Mouse (Mus musculus): ENCODE results near the gene Mettl25. TPM values are rescaled to one million over a fixed set of nuclear protein-coding genes. Genes with fewer than 3 reads are reported as not detected.

The Mettl25 gene
- polyA plus RNA-seq, 1 experiment from 2014 or later, result 7.9 TPM

GRCm38 (mm10) chr10:105760046-105760445 is 81.1 kb downstream of the Mettl25 start:
- no peak overlapping the region for H3K4me3 ChIP-seq (ENCODE audit: low read depth, low read length)
- H3K4me1 ChIP-seq (replicated peaks; ENCODE audit: control insufficient read depth, insufficient read depth, low read length), result no peaks in the 10 kb centered on the region
- H3K4me2 ChIP-seq (replicated peaks; ENCODE audit: low read depth), result no peak overlapping the region
- no peaks in the 10 kb centered on the region for H3K9me3 ChIP-seq (ENCODE audit: control insufficient read depth)
- no peak for ATAC-seq
- H3K27me3 ChIP-seq (replicated peaks; ENCODE audit: control insufficient read depth, insufficient read depth, low read length), result no peaks in the 10 kb centered on the region
- no peak for TF ChIP-seq CTCF (IDR thresholded peaks at IDR 0.05; ENCODE audit: low read depth)
- H3K9ac ChIP-seq (ENCODE audit: low read depth, low read length), result no peak overlapping the region
- no peak overlapping the region for H3K27ac ChIP-seq (ENCODE audit: low read depth, low read length)
- no peaks in the 10 kb centered on the region for H3K36me3 ChIP-seq (ENCODE audit: control insufficient read depth, insufficient read depth)
- 32% methylated on average over 7 of the region's 7 CpGs for WGBS

DNA sequence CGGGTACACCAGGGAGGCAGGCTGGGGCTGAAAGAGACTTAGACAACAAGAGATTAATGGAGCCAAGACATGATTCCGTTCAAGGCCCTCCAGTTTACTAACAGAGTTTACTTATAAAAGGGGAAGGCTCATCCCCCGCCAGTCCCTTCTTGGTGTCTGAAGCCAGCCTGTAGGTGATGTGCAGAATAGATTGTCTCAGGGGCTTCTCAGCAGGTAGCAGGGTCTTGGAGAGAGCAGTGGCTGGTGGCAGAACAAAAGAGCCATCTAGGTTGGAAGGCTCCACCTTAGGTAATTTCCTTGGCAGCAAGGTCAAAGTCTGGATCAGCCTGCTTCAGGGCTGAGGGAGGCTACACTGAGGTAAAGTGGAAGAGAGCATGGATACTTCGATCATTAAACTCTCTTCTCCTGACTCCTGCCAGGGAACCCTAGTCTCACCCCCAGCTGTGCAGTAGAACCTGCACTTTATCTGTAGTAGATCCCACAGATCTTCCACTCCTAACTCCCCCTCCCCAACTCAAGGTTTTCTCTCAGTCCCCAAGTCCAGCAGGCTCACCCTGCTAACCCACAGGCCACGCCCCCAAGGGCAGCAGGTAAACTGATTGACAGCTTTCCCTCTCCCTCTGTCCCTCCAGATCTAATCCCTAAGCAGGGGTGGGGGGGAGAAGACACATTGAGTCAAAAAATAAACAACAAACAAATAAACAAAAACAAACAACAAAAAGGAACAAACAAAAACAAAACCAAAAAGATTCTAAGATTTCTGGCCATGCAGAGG is 87.2 kb downstream of the Mettl25 start:
- no peak for TF ChIP-seq CTCF (IDR thresholded peaks at IDR 0.05; ENCODE audit: low read depth)
- Histone ChIP-seq H3K27me3 (replicated peaks; ENCODE audit: control insufficient read depth, insufficient read depth, low read length) (no peaks in the 10 kb centered on the region), H3K36me3 (ENCODE audit: control insufficient read depth, insufficient read depth) (no peaks in the 10 kb centered on the region), H3K9ac (ENCODE audit: low read depth, low read length) (no peak overlapping the region), H3K27ac (ENCODE audit: low read depth, low read length) (no peak overlapping the region), H3K4me3 (ENCODE audit: low read depth, low read length) (no peak overlapping the region), H3K4me2 (replicated peaks; ENCODE audit: low read depth) (no peak overlapping the region), H3K9me3 (ENCODE audit: control insufficient read depth) (no peaks in the 10 kb centered on the region), H3K4me1 (replicated peaks; ENCODE audit: control insufficient read depth, insufficient read depth, low read length) (no peaks in the 10 kb centered on the region)
- peak; percentile 69; the same call in 1 of the 2 replicates for ATAC-seq
- WGBS, result 65% methylated on average over 5 of the region's 5 CpGs

GRCm38 (mm10) chr10:105746019-105746418 is 95.2 kb downstream of the Mettl25 start:
- Histone ChIP-seq H3K36me3 (ENCODE audit: control insufficient read depth, insufficient read depth) (no peaks in the 10 kb centered on the region), H3K27me3 (replicated peaks; ENCODE audit: control insufficient read depth, insufficient read depth, low read length) (no peaks in the 10 kb centered on the region), H3K4me1 (replicated peaks; ENCODE audit: control insufficient read depth, insufficient read depth, low read length) (no peaks in the 10 kb centered on the region), H3K4me2 (replicated peaks; ENCODE audit: low read depth) (no peak overlapping the region), H3K9me3 (ENCODE audit: control insufficient read depth) (no peaks in the 10 kb centered on the region), H3K9ac (ENCODE audit: low read depth, low read length) (no peak overlapping the region), H3K27ac (ENCODE audit: low read depth, low read length) (no peak overlapping the region), H3K4me3 (ENCODE audit: low read depth, low read length) (no peak overlapping the region)
- ATAC-seq, result no peak
- no peak for TF ChIP-seq CTCF (IDR thresholded peaks at IDR 0.05; ENCODE audit: low read depth)
- WGBS, result 68% methylated on average over 1 of the region's 1 CpGs

DNA sequence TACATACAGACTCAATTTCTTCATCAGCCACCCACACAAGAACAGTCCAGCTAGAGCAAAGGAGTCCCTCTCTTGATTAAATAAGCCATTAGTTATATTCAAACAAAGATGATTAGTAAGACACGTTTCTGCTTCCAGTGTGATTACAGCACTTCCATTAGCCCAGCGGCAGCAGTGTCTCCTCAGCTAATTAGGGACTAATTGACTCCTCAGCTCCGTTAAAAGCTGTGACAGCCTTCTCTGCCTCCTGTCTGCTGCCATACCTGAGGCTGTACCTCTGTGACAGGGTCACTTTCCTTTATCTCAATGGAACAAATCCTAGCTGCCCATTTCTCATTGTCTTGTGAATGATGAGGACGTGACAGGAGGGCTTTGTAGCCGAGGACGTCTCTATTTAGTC is 99.4 kb downstream of the Mettl25 start:
- H3K9me3 ChIP-seq (ENCODE audit: control insufficient read depth), result no peaks in the 10 kb centered on the region
- H3K27me3 ChIP-seq (replicated peaks; ENCODE audit: control insufficient read depth, insufficient read depth, low read length), result no peaks in the 10 kb centered on the region
- TF ChIP-seq CTCF (IDR thresholded peaks at IDR 0.05; ENCODE audit: low read depth), result no peak
- 78% methylated on average over 6 of the region's 6 CpGs for WGBS
- no peak overlapping the region for H3K4me3 ChIP-seq (ENCODE audit: low read depth, low read length)
- H3K4me1 ChIP-seq (replicated peaks; ENCODE audit: control insufficient read depth, insufficient read depth, low read length), result no peaks in the 10 kb centered on the region
- no peak for ATAC-seq
- no peak overlapping the region for H3K27ac ChIP-seq (ENCODE audit: low read depth, low read length)
- no peak overlapping the region for H3K4me2 ChIP-seq (replicated peaks; ENCODE audit: low read depth)
- H3K9ac ChIP-seq (ENCODE audit: low read depth, low read length), result no peak overlapping the region
- H3K36me3 ChIP-seq (ENCODE audit: control insufficient read depth, insufficient read depth), result no peaks in the 10 kb centered on the region

DNA sequence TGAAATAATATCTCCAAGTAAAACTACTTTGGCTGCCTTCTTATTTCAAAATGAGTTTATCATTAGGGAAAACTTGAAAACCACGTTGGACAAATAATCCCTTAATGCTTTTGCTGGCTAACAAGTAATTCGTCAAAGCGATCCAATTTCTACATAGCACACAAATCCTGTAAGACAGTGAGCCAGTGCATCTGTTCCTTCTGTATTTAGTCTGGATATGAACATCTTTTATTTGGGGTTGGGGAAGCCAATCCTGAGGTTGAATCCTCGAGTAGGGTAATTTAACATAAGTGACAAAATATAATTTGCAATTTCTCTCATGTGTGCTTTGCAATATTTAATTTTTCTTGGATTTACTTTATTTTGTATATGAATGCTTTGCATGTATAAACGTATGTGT is 102.2 kb downstream of the Mettl25 start:
- Histone ChIP-seq H3K4me2 (replicated peaks; ENCODE audit: low read depth) (no peak overlapping the region), H3K27me3 (replicated peaks; ENCODE audit: control insufficient read depth, insufficient read depth, low read length) (no peaks in the 10 kb centered on the region), H3K9me3 (ENCODE audit: control insufficient read depth) (no peaks in the 10 kb centered on the region), H3K4me3 (ENCODE audit: low read depth, low read length) (no peak overlapping the region), H3K9ac (ENCODE audit: low read depth, low read length) (no peak overlapping the region), H3K4me1 (replicated peaks; ENCODE audit: control insufficient read depth, insufficient read depth, low read length) (no peaks in the 10 kb centered on the region), H3K36me3 (ENCODE audit: control insufficient read depth, insufficient read depth) (no peaks in the 10 kb centered on the region), H3K27ac (ENCODE audit: low read depth, low read length) (no peak overlapping the region)
- TF ChIP-seq CTCF (IDR thresholded peaks at IDR 0.05; ENCODE audit: low read depth), result no peak
- no peak for ATAC-seq
- WGBS, result 61% methylated on average over 5 of the region's 5 CpGs

- no peak overlapping the region for H3K9ac ChIP-seq (ENCODE audit: low read depth, low read length)
- no peaks in the 10 kb centered on the region for H3K36me3 ChIP-seq (ENCODE audit: control insufficient read depth, insufficient read depth)
- no peak overlapping the region for H3K4me3 ChIP-seq (ENCODE audit: low read depth, low read length)
- no peak for TF ChIP-seq CTCF (IDR thresholded peaks at IDR 0.05; ENCODE audit: low read depth)
- no peaks in the 10 kb centered on the region for H3K9me3 ChIP-seq (ENCODE audit: control insufficient read depth)
- no peaks in the 10 kb centered on the region for H3K27me3 ChIP-seq (replicated peaks; ENCODE audit: control insufficient read depth, insufficient read depth, low read length)
- WGBS, result 84% methylated on average over 2 of the region's 2 CpGs
- no peak overlapping the region for H3K27ac ChIP-seq (ENCODE audit: low read depth, low read length)
- ATAC-seq, result no peak
- H3K4me2 ChIP-seq (replicated peaks; ENCODE audit: low read depth), result no peak overlapping the region
- no peaks in the 10 kb centered on the region for H3K4me1 ChIP-seq (replicated peaks; ENCODE audit: control insufficient read depth, insufficient read depth, low read length)
Measured at GRCm38 (mm10) chr10:105727798-105728197, 113.4 kb downstream of the Mettl25 start.

All from intestine, postnatal 0 days (tissue).